Mouse (Mus musculus): ENCODE measurements at regions not wholly inside any gene's neighbourhood (a gene's known extent, or its start where the extent isn't known, plus 50 kb on each side); places are given as distances from the start of the nearest gene placed in this dataset.

DNA sequence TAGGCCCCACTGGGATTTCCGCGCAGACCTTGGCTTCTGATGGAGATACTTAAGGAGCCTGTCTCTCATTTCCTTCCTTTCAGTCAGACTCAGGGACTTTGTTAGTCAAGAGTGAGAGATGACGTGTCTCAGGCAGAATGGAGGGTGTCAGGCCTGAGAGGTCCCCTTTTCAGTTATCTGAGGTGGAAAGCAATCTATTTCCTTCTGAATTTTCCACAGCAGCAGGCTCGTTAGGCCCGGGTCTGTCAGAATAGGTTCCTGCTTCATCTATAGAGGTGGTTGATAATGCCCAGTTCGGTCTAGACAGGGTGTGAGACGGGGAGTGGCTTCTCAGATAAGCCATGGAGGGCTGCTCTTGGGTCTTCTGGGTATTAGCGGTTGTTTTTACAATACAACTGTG, 68.8 kb upstream of the Tut7 start:
- WGBS, result 54% methylated on average over 8 of the region's 8 CpGs
- H3K27me3 ChIP-seq (replicated peaks), result peaks cover 5% of the 10 kb centered on the region; the same call in 1 of the 2 replicates
- H3K9ac ChIP-seq, result no peak overlapping the region
- H3K36me3 ChIP-seq, result no peaks in the 10 kb centered on the region
- H3K4me2 ChIP-seq (replicated peaks), result no peak overlapping the region
- H3K9me3 ChIP-seq, result no peaks in the 10 kb centered on the region
- ATAC-seq, result peak; percentile 60
- H3K4me1 ChIP-seq (replicated peaks), result peaks cover 8% of the 10 kb centered on the region; the same call in 1 of the 2 replicates
- H3K4me3 ChIP-seq (replicated peaks), result no peak overlapping the region
- no peak overlapping the region for H3K27ac ChIP-seq

DNA sequence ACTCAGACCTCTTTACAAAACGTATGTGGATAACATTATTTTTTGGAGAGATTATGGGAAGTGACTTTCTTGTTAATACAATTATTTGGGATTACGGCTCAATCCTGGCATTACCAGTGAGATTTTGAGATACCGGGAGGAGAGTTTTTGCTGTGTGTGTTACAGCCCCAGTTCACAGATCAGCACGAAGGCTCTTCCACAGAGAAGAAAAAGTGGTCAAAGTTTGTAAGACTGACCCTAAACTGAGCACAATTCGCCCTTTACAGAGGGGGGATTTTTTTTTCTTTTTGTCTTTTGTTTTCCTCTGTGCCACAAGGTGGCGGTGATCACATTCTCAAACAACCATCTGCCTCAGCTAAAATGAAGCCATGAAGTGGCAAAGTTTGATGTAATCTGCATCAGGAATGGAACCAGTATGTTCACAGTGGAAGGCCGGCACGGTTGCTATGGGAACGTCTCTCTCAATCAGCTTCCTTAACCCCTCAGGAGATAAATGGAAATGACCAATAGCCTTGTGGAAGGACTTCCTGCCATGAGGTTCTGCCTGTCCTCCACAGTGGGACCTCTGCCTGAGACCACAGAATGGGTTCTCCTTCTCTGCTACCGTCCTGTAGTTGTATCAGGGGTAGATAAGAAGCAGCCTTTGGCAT, 66.6 kb upstream of the Tut7 start:
- Histone ChIP-seq H3K4me3 (replicated peaks) (no peak overlapping the region), H3K27me3 (replicated peaks) (peaks cover 5% of the 10 kb centered on the region; the same call in 1 of the 2 replicates), H3K27ac (no peak overlapping the region), H3K4me1 (replicated peaks) (peaks cover 8% of the 10 kb centered on the region; the same call in 1 of the 2 replicates), H3K9ac (no peak overlapping the region), H3K4me2 (replicated peaks) (no peak overlapping the region), H3K9me3 (no peaks in the 10 kb centered on the region), H3K36me3 (no peaks in the 10 kb centered on the region)
- 23% methylated on average over 10 of the region's 10 CpGs for WGBS
- ATAC-seq, result no peak

DNA sequence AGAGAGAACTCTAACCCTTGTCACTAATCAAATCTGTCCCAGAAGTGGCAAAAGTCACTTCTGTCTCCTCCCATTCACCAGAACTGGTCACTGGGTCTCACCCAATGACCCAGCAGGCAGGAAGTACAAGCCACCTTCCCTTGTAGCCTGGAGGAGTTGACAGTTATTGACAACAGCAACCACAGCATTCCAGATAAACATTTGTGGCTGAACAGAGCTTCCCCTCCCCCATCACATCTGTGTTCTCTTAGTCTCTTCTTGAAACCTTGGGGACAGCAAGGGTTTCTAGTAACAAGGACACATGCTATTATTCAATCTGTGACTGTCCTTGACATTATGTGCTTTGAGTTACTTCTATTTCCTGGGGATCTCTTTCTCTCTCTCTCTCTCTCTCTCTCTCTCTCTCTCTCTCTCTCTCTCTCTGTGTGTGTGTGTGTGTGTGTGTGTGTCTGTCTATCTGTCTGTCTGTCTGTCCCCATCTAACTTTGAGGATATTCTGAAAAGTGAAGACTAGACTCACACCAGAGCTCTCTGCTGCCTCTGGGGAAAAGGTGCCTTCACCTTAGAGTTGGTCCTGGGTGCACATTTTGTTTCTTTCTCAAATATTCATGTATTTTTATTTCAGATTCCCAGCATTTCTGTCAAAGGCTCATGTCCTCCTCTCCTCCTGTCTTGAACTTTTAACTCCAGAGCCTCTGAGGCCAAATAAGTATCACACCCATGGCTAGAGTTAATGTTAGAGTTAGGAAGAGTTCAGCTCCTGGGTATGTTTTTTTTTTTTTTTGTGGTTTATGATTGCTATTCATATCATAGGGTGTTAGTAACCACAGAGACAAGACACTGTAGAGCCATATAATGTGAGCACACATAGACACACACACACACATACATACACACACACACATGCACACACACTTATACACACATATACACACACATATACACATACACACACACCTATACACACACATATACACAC, 65.4 kb upstream of the Tut7 start:
- no peak overlapping the region for H3K4me2 ChIP-seq (replicated peaks)
- H3K9ac ChIP-seq, result no peak overlapping the region
- H3K4me3 ChIP-seq (replicated peaks), result no peak overlapping the region
- H3K9me3 ChIP-seq, result no peaks in the 10 kb centered on the region
- H3K4me1 ChIP-seq (replicated peaks), result peaks cover 8% of the 10 kb centered on the region; the same call in 1 of the 2 replicates
- no peak overlapping the region for H3K27ac ChIP-seq
- peaks cover 5% of the 10 kb centered on the region; the same call in 1 of the 2 replicates for H3K27me3 ChIP-seq (replicated peaks)
- H3K36me3 ChIP-seq, result no peaks in the 10 kb centered on the region
- no peak for ATAC-seq

DNA sequence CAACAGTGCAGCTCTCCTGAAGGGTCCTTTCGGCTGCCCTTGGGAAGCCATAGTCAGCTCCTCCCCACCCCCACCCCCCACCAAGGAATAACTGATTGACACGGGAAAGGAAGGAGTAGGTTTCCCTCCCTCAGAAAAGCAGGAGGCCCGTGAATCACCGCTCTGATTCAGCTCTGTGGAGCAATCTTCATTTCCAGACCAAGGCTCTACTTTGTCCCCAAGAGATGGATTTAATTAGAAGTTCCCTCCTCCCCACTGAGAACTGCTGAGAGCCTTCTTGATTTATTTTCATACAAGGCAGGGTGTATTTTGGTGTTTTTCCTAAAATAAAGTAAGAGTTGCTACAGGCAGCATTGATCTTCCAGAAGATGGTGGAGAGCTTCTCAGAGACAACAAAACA, 64.4 kb upstream of the Tut7 start:
- WGBS, result 88% methylated on average over 4 of the region's 4 CpGs
- Histone ChIP-seq H3K4me1 (replicated peaks) (peaks cover 8% of the 10 kb centered on the region; the same call in 1 of the 2 replicates), H3K9me3 (no peaks in the 10 kb centered on the region), H3K4me2 (replicated peaks) (no peak overlapping the region), H3K27ac (no peak overlapping the region), H3K4me3 (replicated peaks) (no peak overlapping the region), H3K27me3 (replicated peaks) (peaks cover 5% of the 10 kb centered on the region; the same call in 1 of the 2 replicates), H3K9ac (no peak overlapping the region), H3K36me3 (no peaks in the 10 kb centered on the region)
- no peak for ATAC-seq

DNA sequence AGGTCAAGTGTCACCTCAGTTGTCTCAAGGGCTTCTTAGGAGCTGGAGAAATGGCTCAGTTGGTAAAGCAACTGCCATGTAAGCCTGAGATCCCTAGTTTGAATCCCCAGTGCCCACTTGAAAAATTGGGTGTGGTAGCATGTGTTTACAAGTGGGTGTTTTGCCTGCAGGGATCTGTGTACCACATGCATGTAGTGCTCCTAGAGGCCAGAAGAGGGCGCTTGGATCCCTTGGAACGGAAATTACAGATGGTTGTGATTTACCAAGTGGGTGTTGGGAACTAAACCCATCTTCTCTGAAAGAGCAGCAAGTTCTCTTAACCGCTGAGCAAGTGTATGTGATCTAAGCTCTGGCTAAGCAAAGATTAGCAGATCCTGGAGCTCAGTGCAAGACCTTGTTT, 63.6 kb upstream of the Tut7 start:
- ATAC-seq, result no peak
- no peak overlapping the region for H3K9ac ChIP-seq
- H3K9me3 ChIP-seq, result no peaks in the 10 kb centered on the region
- no peak overlapping the region for H3K4me2 ChIP-seq (replicated peaks)
- peaks cover 3% of the 10 kb centered on the region; the same call in 1 of the 2 replicates for H3K4me1 ChIP-seq (replicated peaks)
- H3K27ac ChIP-seq, result no peak overlapping the region
- H3K4me3 ChIP-seq (replicated peaks), result no peak overlapping the region
- H3K36me3 ChIP-seq, result no peaks in the 10 kb centered on the region
- H3K27me3 ChIP-seq (replicated peaks), result peaks cover 5% of the 10 kb centered on the region; the same call in 1 of the 2 replicates
- 66% methylated on average over 3 of the region's 3 CpGs for WGBS

DNA sequence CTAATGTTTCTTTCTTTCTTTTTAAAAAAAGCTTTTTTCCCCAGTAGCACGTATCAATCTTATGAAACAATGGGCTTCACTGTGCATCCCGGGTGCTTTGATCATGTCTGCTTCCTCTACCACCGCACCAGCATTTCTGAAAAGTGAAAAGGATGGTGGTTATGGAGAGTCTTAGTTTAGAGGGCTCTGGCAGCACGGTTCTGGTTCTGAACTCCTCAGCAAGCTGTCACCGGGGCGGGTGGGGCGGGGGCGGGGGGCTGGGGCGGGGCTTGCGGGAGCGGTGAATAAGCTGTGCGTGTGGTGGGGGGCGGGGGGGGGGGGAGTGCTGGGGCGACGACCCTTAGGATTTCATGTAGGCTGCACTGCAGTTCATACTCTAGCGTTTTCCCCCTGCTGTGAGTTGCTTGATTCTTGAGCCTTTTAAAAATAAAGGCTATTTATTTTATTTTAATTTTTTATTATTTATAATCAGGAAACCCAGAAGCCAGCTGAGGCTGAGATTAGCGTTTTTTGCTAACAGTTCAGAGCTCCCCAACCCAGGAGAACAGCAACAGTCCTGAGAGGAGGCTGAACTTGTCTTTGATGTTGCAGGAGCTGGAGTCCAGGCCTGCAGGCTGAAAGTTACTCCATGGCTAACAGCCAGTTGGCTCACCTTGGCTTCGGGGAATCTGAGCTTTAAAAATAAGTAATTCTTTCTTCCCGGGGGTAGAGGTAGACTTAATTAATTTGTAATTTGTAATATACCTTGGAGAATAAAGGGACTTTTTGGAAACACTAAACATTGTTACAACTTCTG, 59.2 kb upstream of the Tut7 start:
- H3K27me3 ChIP-seq (replicated peaks), result no peaks in the 10 kb centered on the region
- no peaks in the 10 kb centered on the region for H3K36me3 ChIP-seq
- WGBS, result 38% methylated on average over 19 of the region's 19 CpGs
- no peak for ATAC-seq
- no peaks in the 10 kb centered on the region for H3K9me3 ChIP-seq
- H3K4me2 ChIP-seq (replicated peaks), result peak overlapping the region; percentile 33
- H3K4me1 ChIP-seq (replicated peaks), result no peaks in the 10 kb centered on the region
- H3K4me3 ChIP-seq (replicated peaks), result no peak overlapping the region
- H3K27ac ChIP-seq, result peak overlapping the region; percentile 23; the same call in 1 of the 2 replicates
- H3K9ac ChIP-seq, result no peak overlapping the region

DNA sequence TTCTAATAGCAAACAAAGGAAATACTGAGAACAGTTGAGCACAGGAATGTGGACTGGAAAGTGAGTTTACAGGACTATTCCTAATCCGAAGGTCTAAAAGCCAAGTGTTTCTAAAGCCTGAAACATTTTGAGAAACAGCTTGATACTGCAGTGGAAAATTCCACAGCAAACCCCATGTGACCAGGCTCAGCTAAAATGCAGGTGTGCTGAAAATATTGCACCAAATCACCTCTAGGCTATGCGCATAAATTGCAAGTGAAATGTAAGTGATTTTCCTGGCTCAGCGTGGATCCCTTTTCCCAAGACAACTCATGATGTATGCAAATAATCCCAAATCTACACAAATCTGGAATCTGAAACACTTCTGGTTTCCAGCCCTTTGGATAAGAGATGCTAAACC, 57.1 kb upstream of the Tut7 start:
- ATAC-seq, result no peak
- Histone ChIP-seq H3K36me3 (no peaks in the 10 kb centered on the region), H3K4me3 (replicated peaks) (no peak overlapping the region), H3K4me2 (replicated peaks) (no peak overlapping the region), H3K27ac (no peak overlapping the region), H3K27me3 (replicated peaks) (no peaks in the 10 kb centered on the region), H3K9ac (no peak overlapping the region), H3K9me3 (no peaks in the 10 kb centered on the region), H3K4me1 (replicated peaks) (peaks cover 5% of the 10 kb centered on the region; the same call in 1 of the 2 replicates)
- 81% methylated on average over 3 of the region's 3 CpGs for WGBS

DNA sequence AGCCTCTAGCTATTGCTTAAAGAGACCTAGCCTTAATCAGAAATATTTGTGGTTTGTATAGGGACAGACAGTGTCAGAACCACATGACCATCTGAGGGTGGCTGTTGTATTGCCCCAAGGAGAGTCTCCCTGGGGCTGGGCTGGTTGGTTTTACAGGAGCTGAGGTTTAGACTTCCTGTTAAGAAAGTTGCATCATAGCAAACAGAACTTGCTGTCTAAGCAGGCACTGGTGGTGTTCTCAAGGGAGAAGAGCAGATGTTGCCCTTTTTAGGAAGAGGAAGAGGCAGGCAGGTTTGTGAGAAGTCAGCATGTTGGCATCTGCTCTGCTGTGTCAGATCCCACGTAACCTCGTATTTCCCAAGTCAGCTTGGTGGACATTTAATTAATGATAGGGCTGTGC, 52.7 kb upstream of the Tut7 start:
- no peak overlapping the region for H3K9ac ChIP-seq
- no peak for ATAC-seq
- H3K9me3 ChIP-seq, result no peaks in the 10 kb centered on the region
- H3K4me2 ChIP-seq (replicated peaks), result no peak overlapping the region
- no peaks in the 10 kb centered on the region for H3K36me3 ChIP-seq
- H3K4me1 ChIP-seq (replicated peaks), result peaks cover 7% of the 10 kb centered on the region
- no peaks in the 10 kb centered on the region for H3K27me3 ChIP-seq (replicated peaks)
- WGBS, result 26% methylated on average over 2 of the region's 2 CpGs
- H3K27ac ChIP-seq, result no peak overlapping the region
- H3K4me3 ChIP-seq (replicated peaks), result no peak overlapping the region

DNA sequence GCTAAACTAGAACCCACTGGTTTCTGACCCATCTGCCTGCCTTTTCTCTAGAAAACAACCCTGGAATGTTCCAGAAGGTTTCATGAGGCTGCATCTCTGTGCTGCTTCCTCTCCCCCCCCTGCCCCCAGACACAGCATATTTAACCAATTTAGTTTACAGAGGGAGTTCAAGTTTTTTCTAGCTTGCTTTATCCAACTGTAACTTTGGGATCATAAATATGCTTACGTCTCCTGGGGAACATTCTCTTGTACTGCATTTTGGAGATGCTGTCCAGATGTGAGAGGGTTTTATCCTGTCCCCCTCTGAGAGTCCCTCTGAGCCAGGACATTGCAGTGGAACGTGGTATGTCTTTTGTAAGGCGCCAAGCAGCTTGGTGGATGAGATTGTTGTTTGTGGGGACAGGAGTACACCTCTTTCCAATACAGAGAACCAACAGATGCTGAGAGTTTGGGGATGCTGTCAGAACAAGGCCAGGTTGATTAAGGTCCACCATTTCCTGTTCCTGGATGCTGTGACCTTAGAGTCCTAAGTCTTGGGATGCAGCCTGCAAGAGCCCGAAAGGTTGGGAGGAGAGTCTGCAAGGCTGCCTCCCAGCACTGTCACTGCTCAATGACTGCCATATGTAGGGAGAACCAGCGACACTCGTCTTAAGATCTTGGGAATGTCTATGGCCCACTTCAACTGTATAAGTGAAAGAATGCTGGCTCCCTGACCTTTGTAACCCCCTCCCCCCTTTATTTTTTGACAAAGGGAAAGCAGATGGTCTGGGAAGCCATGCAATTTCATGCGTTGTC, 51.4 kb upstream of the Tut7 start:
- Histone ChIP-seq H3K9me3 (no peaks in the 10 kb centered on the region), H3K4me1 (replicated peaks) (peaks cover 7% of the 10 kb centered on the region), H3K4me2 (replicated peaks) (no peak overlapping the region), H3K27ac (no peak overlapping the region), H3K27me3 (replicated peaks) (no peaks in the 10 kb centered on the region), H3K9ac (no peak overlapping the region), H3K36me3 (no peaks in the 10 kb centered on the region), H3K4me3 (replicated peaks) (no peak overlapping the region)
- no peak for ATAC-seq
- 55% methylated on average over 7 of the region's 7 CpGs for whole genome bisulfite sequencing

All from intestine, embryonic 15.5 days (tissue).